Mouse (Mus musculus) splenic B cell, adult 2 months (primary cell): ENCODE data around the gene Ces1f.
"Not testable (repeated sequence)": the region's sequence is repeated elsewhere in the genome, so short reads cannot be mapped to it uniquely, and the experiment has no call there.

Experiments used
- DNase-seq: peaks from one replicate; pipeline ENCODE4 v3.0.0-alpha.2; 2011; ENCODE audit warnings: low read depth, low spot score
- H3K27me3 ChIP-seq: 2 replicates; pipeline ENCODE4 v1.6.1; 2012; ENCODE audit warnings: mild to moderate bottlenecking, low read length, moderate library complexity, mixed read lengths; ENCODE audit not compliant: control insufficient read depth, poor library complexity, insufficient read depth, severe bottlenecking
- H3K36me3 ChIP-seq: 2 replicates; pipeline ENCODE4 v1.6.1; 2012; ENCODE audit warnings: mild to moderate bottlenecking, low read length, moderate library complexity, mixed read lengths; ENCODE audit not compliant: control insufficient read depth, poor library complexity, insufficient read depth, severe bottlenecking

Gene Ces1f

DNA sequence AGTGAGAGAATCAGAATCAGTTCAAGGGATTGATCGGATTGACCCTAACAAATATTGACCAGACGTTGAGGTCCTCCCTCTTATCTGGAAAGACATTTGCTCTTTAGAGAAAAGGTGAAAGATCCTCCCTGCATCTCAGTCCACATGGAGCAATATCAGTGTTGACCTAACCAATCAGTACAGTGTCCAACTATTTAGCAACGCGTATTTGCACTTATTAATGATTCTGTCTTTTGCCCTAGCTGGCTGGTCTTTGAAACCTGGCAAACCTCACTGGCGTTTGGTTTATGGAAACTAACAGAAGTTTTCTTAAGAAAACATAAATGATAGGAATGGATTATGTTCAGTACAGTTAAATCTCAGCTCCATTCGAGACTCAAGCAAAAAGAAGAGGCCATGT is 45.5 kb downstream of the Ces1f start:
- no peaks in the 10 kb centered on the region for H3K36me3 ChIP-seq
- no peaks in the 10 kb centered on the region for H3K27me3 ChIP-seq
- DNase-seq: no peak

- DNase-seq: no peak
- H3K36me3 ChIP-seq: no peaks in the 10 kb centered on the region
- no peaks in the 10 kb centered on the region for H3K27me3 ChIP-seq
Measured at GRCm38 (mm10) chr8:93229446-93229845, 50.1 kb downstream of the Ces1f start, which contains the start of gene Ces1e. Gene Ces1e (minus strand): TSS chr8:93229619.

GRCm38 (mm10) chr8:93228673-93229370 is 50.7 kb downstream of the Ces1f start:
- Histone ChIP-seq H3K27me3 (no peaks in the 10 kb centered on the region), H3K36me3 (no peaks in the 10 kb centered on the region)
- DNase-seq: no peak

GRCm38 (mm10) chr8:93226471-93226870 is 53.1 kb downstream of the Ces1f start:
- H3K27me3 ChIP-seq, H3K36me3 ChIP-seq, DNase-seq: not testable (repeated sequence)

DNA sequence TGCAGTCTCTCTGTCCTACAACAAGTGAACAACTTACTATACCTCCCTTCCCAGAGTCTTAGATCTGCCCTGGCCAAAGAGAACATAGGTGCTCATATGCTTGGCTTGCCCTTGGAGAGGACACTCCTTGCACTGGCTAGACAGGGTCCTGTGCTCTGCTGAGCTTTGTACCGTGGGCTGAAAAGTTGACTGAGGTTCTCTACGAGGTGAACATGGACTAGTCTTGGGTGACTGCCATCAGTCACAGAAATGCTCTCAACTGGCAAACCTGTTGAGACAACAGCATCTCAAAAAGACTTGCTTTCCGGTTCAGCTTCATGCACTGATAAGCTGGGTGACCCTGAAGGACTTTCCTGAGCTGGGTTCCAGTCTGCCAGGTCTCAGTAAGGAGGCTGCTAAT is 57.7 kb downstream of the Ces1f start:
- no peaks in the 10 kb centered on the region for H3K27me3 ChIP-seq
- H3K36me3 ChIP-seq: no peaks in the 10 kb centered on the region
- no peak for DNase-seq

DNA sequence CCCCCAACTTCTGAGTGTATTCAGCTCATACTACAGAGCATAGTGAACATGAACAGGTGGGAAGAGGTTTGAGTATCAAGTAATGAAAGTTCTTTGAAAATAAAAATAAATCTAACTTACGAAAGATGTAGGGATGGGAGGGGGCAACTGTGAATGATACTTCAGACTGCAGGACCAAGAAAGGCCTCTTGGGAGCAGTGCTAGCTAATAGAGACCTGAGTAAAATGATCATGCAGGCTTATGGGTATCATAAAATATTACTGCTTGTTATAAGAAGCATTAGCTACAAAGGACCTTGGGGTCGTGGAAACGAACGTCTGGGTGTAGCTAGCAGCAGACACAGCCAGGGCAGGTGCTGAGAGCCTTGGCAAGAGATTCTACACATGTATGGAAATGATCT is 61.7 kb downstream of the Ces1f start:
- no peak for DNase-seq
- no peaks in the 10 kb centered on the region for H3K36me3 ChIP-seq
- H3K27me3 ChIP-seq: no peaks in the 10 kb centered on the region

- Histone ChIP-seq H3K27me3 (no peaks in the 10 kb centered on the region), H3K36me3 (no peaks in the 10 kb centered on the region)
- DNase-seq: no peak
Measured at GRCm38 (mm10) chr8:93217375-93217774, 62.2 kb downstream of the Ces1f start.

GRCm38 (mm10) chr8:93211091-93211490 is 68.5 kb downstream of the Ces1f start:
- no peak for DNase-seq
- H3K27me3 ChIP-seq: no peaks in the 10 kb centered on the region
- no peaks in the 10 kb centered on the region for H3K36me3 ChIP-seq
